16 mouse cellular contexts compared by ENCODE assay signal in the genomic region with DNA sequence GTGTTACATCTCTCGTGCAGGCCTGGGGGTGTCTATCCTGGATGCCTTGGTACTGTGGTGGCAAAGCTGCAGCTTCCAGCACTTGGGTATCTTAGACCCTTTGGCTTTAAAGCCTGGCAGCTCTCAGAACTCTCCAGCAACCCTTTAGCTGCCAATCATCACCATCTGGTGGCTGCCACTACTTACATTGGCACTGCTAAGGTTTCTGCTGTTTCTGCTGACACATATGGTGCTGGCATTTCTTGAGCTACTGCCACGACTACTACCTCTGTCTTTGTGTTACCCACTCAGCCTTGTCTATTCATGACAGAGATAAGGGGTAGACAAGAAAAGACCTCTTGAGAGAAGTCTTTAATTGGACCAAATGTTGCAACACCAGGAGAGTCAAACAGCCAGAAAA.
"Had no signal": no experiment of that assay in that cellular context is flagged by ENCODE, and none has a peak within 500 bp of the region (broad histone marks: within the 10 kb centered on the region; RNA-seq: fewer than 3 reads in every experiment).

No protein-coding gene starts in this region.

- H3K4me2 ChIP-seq: liver, embryonic 13.5 days; midbrain, embryonic 11.5 days; midbrain, embryonic 15.5 days; neural tube, embryonic 13.5 days; stomach, embryonic 15.5 days had no signal

- H3K9me3 ChIP-seq: liver, embryonic 13.5 days; midbrain, embryonic 15.5 days; neural tube, embryonic 13.5 days; stomach, embryonic 15.5 days had no signal

- H3K36me3 ChIP-seq: liver, embryonic 13.5 days; midbrain, embryonic 15.5 days; neural tube, embryonic 13.5 days; stomach, embryonic 15.5 days had no signal

- H3K27me3 ChIP-seq: liver, embryonic 13.5 days; midbrain, embryonic 15.5 days; neural tube, embryonic 13.5 days; stomach, embryonic 15.5 days had no signal

- H3K27ac ChIP-seq: layer of hippocampus, adult 2 months; liver, embryonic 13.5 days; midbrain, embryonic 15.5 days; neural tube, embryonic 13.5 days; stomach, embryonic 15.5 days had no signal

- H3K4me1 ChIP-seq: liver, embryonic 13.5 days; midbrain, embryonic 15.5 days; neural tube, embryonic 13.5 days; stomach, embryonic 15.5 days had no signal

- H3K9ac ChIP-seq: liver, embryonic 13.5 days; midbrain, embryonic 15.5 days; neural tube, embryonic 13.5 days; stomach, embryonic 15.5 days had no signal

- H3K4me3 ChIP-seq: layer of hippocampus, adult 2 months; liver, embryonic 13.5 days; midbrain, embryonic 15.5 days; myocyte; neural tube, embryonic 13.5 days; stomach, embryonic 15.5 days had no signal

- DNase-seq: kidney, adult 9 months; kidney, postnatal 14 days; liver, embryonic 13.5 days; lung, adult 2 months; lung, postnatal 14 days; lung, postnatal 4 days; retina, postnatal 1 day; right cerebral cortex, postnatal 25 days; spleen, adult 18-20 months; thymus, postnatal 25 days had no signal

- ATAC-seq: midbrain, embryonic 15.5 days had no signal
